Mouse (Mus musculus) frontal cortex, postnatal 10 days (tissue): ENCODE data around the gene Plekho1.

ENCODE experiments used
- DNase-seq, 2 experiments: peaks; one replicate each; pipeline ENCODE4 v3.0.0; 2022; ENCODE audit warnings: low spot score in 2 of 2, mixed read lengths in 1 of 2

The Plekho1 gene

GRCm38 (mm10) chr3:96008463-96008862 is 12.7 kb upstream of the Plekho1 start:
- no peak for DNase-seq

- DNase-seq = no peak
Observed at GRCm38 (mm10) chr3:96001560-96001959, 5.8 kb upstream of the Plekho1 start.

GRCm38 (mm10) chr3:96000921-96001501 is 5.2 kb upstream of the Plekho1 start:
- no peak for DNase-seq

- no peak for DNase-seq
Observed at GRCm38 (mm10) chr3:96000080-96000632, 4.4 kb upstream of the Plekho1 start.

GRCm38 (mm10) chr3:95999308-96000079 is 3.7 kb upstream of the Plekho1 start:
- no peak for DNase-seq

- no peak for DNase-seq
Observed at GRCm38 (mm10) chr3:95997203-95997721, 1.5 kb upstream of the Plekho1 start.

- DNase-seq = no peak
Observed at GRCm38 (mm10) chr3:95996451-95997073, 761 bp upstream of the Plekho1 start.

GRCm38 (mm10) chr3:95994975-95995801 is 613 bp downstream of the Plekho1 start:
- DNase-seq = peak in 1 of 2 experiments; percentile 50

GRCm38 (mm10) chr3:95994381-95994846 is 1.4 kb downstream of the Plekho1 start:
- DNase-seq = no peak

GRCm38 (mm10) chr3:95993881-95994280 is 1.9 kb downstream of the Plekho1 start:
- DNase-seq = no peak

GRCm38 (mm10) chr3:95992990-95993603 is 2.7 kb downstream of the Plekho1 start:
- no peak for DNase-seq

- no peak for DNase-seq
Observed at GRCm38 (mm10) chr3:95990413-95990941, 5.3 kb downstream of the Plekho1 start.

GRCm38 (mm10) chr3:95988969-95989368 is 6.8 kb downstream of the Plekho1 start:
- DNase-seq = peak; percentile 34 to 47

GRCm38 (mm10) chr3:95988138-95988537 is 7.7 kb downstream of the Plekho1 start:
- no peak for DNase-seq

GRCm38 (mm10) chr3:95987386-95988110 is 8.3 kb downstream of the Plekho1 start:
- DNase-seq = peak; percentile 38 to 66

- DNase-seq = no peak
Observed at GRCm38 (mm10) chr3:95986984-95987383, 8.8 kb downstream of the Plekho1 start.

GRCm38 (mm10) chr3:95986001-95986622 is 9.7 kb downstream of the Plekho1 start:
- peak; percentile 51 to 69 for DNase-seq

GRCm38 (mm10) chr3:95985209-95986000 is 10.4 kb downstream of the Plekho1 start:
- DNase-seq = peak; percentile 61 to 79

- no peak for DNase-seq
Observed at GRCm38 (mm10) chr3:95982129-95982528, 13.7 kb downstream of the Plekho1 start.
